Mouse (Mus musculus) kidney, adult 18-20 months (tissue): ENCODE results near the gene Morn1.

Experiments used
- DNase-seq: peaks from one replicate; pipeline ENCODE4 v3.0.0; 2021

The Morn1 gene

GRCm38 (mm10) chr4:155120583-155120982 lies 34.2 kb downstream of the Morn1 start:
- DNase-seq = no peak

- no peak for DNase-seq
Measured at GRCm38 (mm10) chr4:155121222-155121621, 34.8 kb downstream of the Morn1 start.

- no peak for DNase-seq
Measured at GRCm38 (mm10) chr4:155121915-155122443, 35.6 kb downstream of the Morn1 start.

GRCm38 (mm10) chr4:155122444-155123040 lies 36.2 kb downstream of the Morn1 start:
- no peak for DNase-seq

- no peak for DNase-seq
Measured at GRCm38 (mm10) chr4:155123868-155124534, 37.6 kb downstream of the Morn1 start.

GRCm38 (mm10) chr4:155125310-155125709 lies 38.9 kb downstream of the Morn1 start:
- no peak for DNase-seq

GRCm38 (mm10) chr4:155126194-155126593 lies 39.8 kb downstream of the Morn1 start:
- no peak for DNase-seq

GRCm38 (mm10) chr4:155126602-155127372 lies 40.4 kb downstream of the Morn1 start:
- DNase-seq = no peak

GRCm38 (mm10) chr4:155128411-155128810 lies 42.0 kb downstream of the Morn1 start:
- DNase-seq = no peak

- peak; percentile 70 for DNase-seq
Measured at GRCm38 (mm10) chr4:155129132-155129917, 42.9 kb downstream of the Morn1 start.

GRCm38 (mm10) chr4:155129996-155130395 lies 43.6 kb downstream of the Morn1 start:
- DNase-seq = no peak

- no peak for DNase-seq
Measured at GRCm38 (mm10) chr4:155130616-155131015, 44.2 kb downstream of the Morn1 start.

GRCm38 (mm10) chr4:155133188-155133587 lies 46.8 kb downstream of the Morn1 start:
- DNase-seq = no peak

GRCm38 (mm10) chr4:155133658-155134417 lies 47.5 kb downstream of the Morn1 start:
- DNase-seq = no peak

GRCm38 (mm10) chr4:155134686-155135172 lies 48.4 kb downstream of the Morn1 start:
- DNase-seq = no peak

GRCm38 (mm10) chr4:155135909-155136585 lies 49.7 kb downstream of the Morn1 start:
- DNase-seq = peak; percentile 78

- DNase-seq = peak; percentile 88
Measured at GRCm38 (mm10) chr4:155137891-155138290, 51.5 kb downstream of the Morn1 start.

GRCm38 (mm10) chr4:155138451-155138850 lies 52.1 kb downstream of the Morn1 start:
- DNase-seq = peak; percentile 53

- no peak for DNase-seq
Measured at GRCm38 (mm10) chr4:155139281-155140045, 53.1 kb downstream of the Morn1 start.

GRCm38 (mm10) chr4:155140150-155140549 lies 53.8 kb downstream of the Morn1 start:
- no peak for DNase-seq
